Mouse (Mus musculus) common myeloid progenitor, adult 5-6 weeks (primary cell): ENCODE measurements around the gene Acap2. TPM values are rescaled to one million over a fixed set of nuclear protein-coding genes. Genes with fewer than 3 reads are reported as not detected.

Source experiments
- ATAC-seq: replicated peaks from 2 replicates; pipeline ENCODE4 v1.8.0; 2016; ENCODE audit warnings: low read depth, mild to moderate bottlenecking, moderate TSS enrichment, inconsistent platforms; ENCODE audit not compliant: poor library complexity, severe bottlenecking
- total RNA-seq: library from RNA; stranded (forward); fragments of 200-1000, 187-1606 nt; gene quantifications from 2 replicates; pipeline ENCODE4 v1.2.3, GENCODE M21; 2017

Gene Acap2
- total RNA-seq, 1 experiment from 2014 or later: 36.3 TPM

- no peak for ATAC-seq
These were observed 140.3 kb downstream of the Acap2 start for GRCm38 (mm10) chr16:31060714-31061113.

- no peak for ATAC-seq
These were observed 140.8 kb downstream of the Acap2 start for GRCm38 (mm10) chr16:31060226-31060625.

- no peak for ATAC-seq
These were observed 141.3 kb downstream of the Acap2 start for GRCm38 (mm10) chr16:31059730-31060129.

- no peak for ATAC-seq
These were observed 148.2 kb downstream of the Acap2 start for GRCm38 (mm10) chr16:31052812-31053211.

GRCm38 (mm10) chr16:31052177-31052726 lies 148.8 kb downstream of the Acap2 start:
- no peak for ATAC-seq

GRCm38 (mm10) chr16:31050701-31051100 lies 150.3 kb downstream of the Acap2 start:
- ATAC-seq: no peak

- ATAC-seq: no peak
These were observed 152.9 kb downstream of the Acap2 start for GRCm38 (mm10) chr16:31048194-31048593.

GRCm38 (mm10) chr16:31047186-31047898 lies 153.7 kb downstream of the Acap2 start:
- ATAC-seq: no peak

- peak; percentile 90 for ATAC-seq
These were observed 154.8 kb downstream of the Acap2 start for GRCm38 (mm10) chr16:31046217-31046659.

GRCm38 (mm10) chr16:31045211-31045610 lies 155.8 kb downstream of the Acap2 start:
- ATAC-seq: no peak

- ATAC-seq: no peak
These were observed 157.9 kb downstream of the Acap2 start for GRCm38 (mm10) chr16:31043136-31043535.

Other genes starting within 250 kb of the Acap2 start
- 10.3 and 11.6 TPM in 2 replicates for gene Xxylt1, start 119.8 kb downstream of the Acap2 start, total RNA-seq
- 42.0 and 47.7 TPM in 2 replicates for gene Ppp1r2, start 74.0 kb upstream of the Acap2 start, total RNA-seq
- not detected in 2 replicates for gene Apod, start 113.6 kb upstream of the Acap2 start, total RNA-seq
- 3.2 and 5.8 TPM in 2 replicates for gene Bdh1, start 221.0 kb upstream of the Acap2 start, total RNA-seq